Mouse (Mus musculus) midbrain, embryonic 14.5 days (tissue): ENCODE measurements around the gene Tpgs1. TPM values are rescaled to one million over a fixed set of nuclear protein-coding genes. Genes with fewer than 3 reads are reported as not detected.

Experiments used
- ATAC-seq: fragments of 200-750 bp; cut with Nextera tagmentation; 2 replicates; pipeline ENCODE4 v1.8.0; 2017; ENCODE audit warnings: moderate number of reproducible peaks, moderate library complexity; ENCODE audit not compliant: low FRiP score, low TSS enrichment
- DNase-seq: peaks from one replicate; pipeline ENCODE4 v3.0.0-alpha.2; 2015
- H3K27ac ChIP-seq: fragments of 300-500 bp; sonication (generic); replicated peaks from 2 replicates; pipeline ENCODE4 v1.5.1; 2014; ENCODE audit warnings: mild to moderate bottlenecking, low read depth, low read length, moderate library complexity
- H3K27me3 ChIP-seq: fragments of 300-500 bp; sonication (generic); 2 replicates; pipeline ENCODE4 v1.6.1; 2014; ENCODE audit warnings: low read length, control low read depth, mixed read lengths; ENCODE audit not compliant: control insufficient read depth, insufficient read depth
- H3K36me3 ChIP-seq: fragments of 300-500 bp; sonication (generic); 2 replicates; pipeline ENCODE4 v1.6.1; 2014; ENCODE audit warnings: low read length, control low read depth; ENCODE audit not compliant: control insufficient read depth, insufficient read depth
- H3K4me1 ChIP-seq: fragments of 300-500 bp; sonication (generic); 2 replicates; pipeline ENCODE4 v1.6.1; 2014; ENCODE audit warnings: mild to moderate bottlenecking, antibody characterized with exemption, low read length, control low read depth; ENCODE audit not compliant: control insufficient read depth, insufficient read depth
- H3K4me2 ChIP-seq: fragments of 300-500 bp; sonication (generic); 2 replicates; pipeline ENCODE4 v1.6.1; 2014; ENCODE audit warnings: mild to moderate bottlenecking, low read length, moderate library complexity
- H3K4me3 ChIP-seq: fragments of 300-500 bp; sonication (generic); replicated peaks from 2 replicates; pipeline ENCODE4 v1.5.1; 2014; ENCODE audit warnings: low read depth, low read length
- H3K9ac ChIP-seq: fragments of 300-500 bp; sonication (generic); replicated peaks from 2 replicates; pipeline ENCODE4 v1.6.1; 2014; ENCODE audit warnings: mild to moderate bottlenecking, low read length, moderate library complexity
- H3K9me3 ChIP-seq: fragments of 300-500 bp; sonication (generic); 2 replicates; pipeline ENCODE4 v1.6.1; 2016; ENCODE audit warnings: low read length, control low read depth, mixed read lengths; ENCODE audit not compliant: control insufficient read depth
- WGBS: fragments of 180-500 bp; shearing (Covaris S2); extraction: QIAGEN DNeasy Blood & Tissue Kit; methylation state at CpG from one replicate; pipeline ENCODE4 v1.1.7; 2014; 5-methylcytosine and 5-hydroxymethylcytosine counted together
- polyA plus RNA-seq: library from polyadenylated mRNA; unstranded; fragments of >200 nt; fragmentation: Nextera tagmentation; extraction: Ambion mirVana; gene quantifications from 2 replicates; pipeline ENCODE4 v1.2.1, GENCODE M21; 2014

The Tpgs1 gene
- polyA plus RNA-seq, 1 experiment from 2014 or later: 94.4 TPM

GRCm38 (mm10) chr10:79693580-79694378 is 24.6 kb downstream of the Tpgs1 start:
- Histone ChIP-seq H3K36me3 (peaks cover 6% of the 10 kb centered on the region), H3K4me1 (no peaks in the 10 kb centered on the region), H3K4me3 (no peak overlapping the region), H3K9me3 (no peaks in the 10 kb centered on the region), H3K27me3 (no peaks in the 10 kb centered on the region), H3K27ac (no peak overlapping the region), H3K9ac (no peak overlapping the region), H3K4me2 (no peak overlapping the region)
- ATAC-seq (no peak), DNase-seq (no peak)
- 79% methylated on average over 12 of the region's 12 CpGs for WGBS

GRCm38 (mm10) chr10:79694379-79694655 is 25.1 kb downstream of the Tpgs1 start:
- Histone ChIP-seq H3K4me1 (no peaks in the 10 kb centered on the region), H3K9ac (no peak overlapping the region), H3K9me3 (no peaks in the 10 kb centered on the region), H3K27ac (no peak overlapping the region), H3K4me3 (no peak overlapping the region), H3K27me3 (no peaks in the 10 kb centered on the region), H3K36me3 (peaks cover under 1% of the 10 kb centered on the region), H3K4me2 (no peak overlapping the region)
- DNase-seq (no peak), ATAC-seq (no peak)
- 90% methylated on average over 6 of the region's 6 CpGs for WGBS

GRCm38 (mm10) chr10:79695231-79696128 is 26.3 kb downstream of the Tpgs1 start:
- 72% methylated on average over 13 of the region's 13 CpGs for WGBS
- Histone ChIP-seq H3K4me3 (no peak overlapping the region), H3K9ac (no peak overlapping the region), H3K4me1 (no peaks in the 10 kb centered on the region), H3K27ac (no peak overlapping the region), H3K9me3 (no peaks in the 10 kb centered on the region), H3K4me2 (no peak overlapping the region), H3K27me3 (no peaks in the 10 kb centered on the region), H3K36me3 (no peaks in the 10 kb centered on the region)
- DNase-seq (peak; percentile 75), ATAC-seq (no peak)

- Histone ChIP-seq H3K4me1 (no peaks in the 10 kb centered on the region), H3K27me3 (no peaks in the 10 kb centered on the region), H3K4me3 (no peak overlapping the region), H3K4me2 (no peak overlapping the region), H3K27ac (no peak overlapping the region), H3K9ac (no peak overlapping the region), H3K36me3 (no peaks in the 10 kb centered on the region), H3K9me3 (no peaks in the 10 kb centered on the region)
- WGBS: 71% methylated on average over 9 of the region's 9 CpGs
- no peak for DNase-seq
- ATAC-seq: no peak
These were observed 27.0 kb downstream of the Tpgs1 start for GRCm38 (mm10) chr10:79696129-79696651.

- Histone ChIP-seq H3K27ac (no peak overlapping the region), H3K27me3 (no peaks in the 10 kb centered on the region), H3K9ac (no peak overlapping the region), H3K9me3 (no peaks in the 10 kb centered on the region), H3K4me1 (no peaks in the 10 kb centered on the region), H3K36me3 (no peaks in the 10 kb centered on the region), H3K4me2 (no peak overlapping the region), H3K4me3 (no peak overlapping the region)
- DNase-seq: no peak
- ATAC-seq: no peak
- 87% methylated on average over 6 of the region's 6 CpGs for WGBS
These were observed 28.7 kb downstream of the Tpgs1 start for GRCm38 (mm10) chr10:79697916-79698315.

GRCm38 (mm10) chr10:79698459-79698858 is 29.3 kb downstream of the Tpgs1 start:
- Histone ChIP-seq H3K27me3 (no peaks in the 10 kb centered on the region), H3K36me3 (no peaks in the 10 kb centered on the region), H3K4me2 (no peak overlapping the region), H3K9me3 (no peaks in the 10 kb centered on the region), H3K4me3 (no peak overlapping the region), H3K4me1 (no peaks in the 10 kb centered on the region), H3K9ac (no peak overlapping the region), H3K27ac (no peak overlapping the region)
- DNase-seq (no peak), ATAC-seq (no peak)
- WGBS: 93% methylated on average over 6 of the region's 6 CpGs

- no peak for DNase-seq
- Histone ChIP-seq H3K9ac (no peak overlapping the region), H3K27me3 (no peaks in the 10 kb centered on the region), H3K4me3 (no peak overlapping the region), H3K4me2 (no peak overlapping the region), H3K9me3 (no peaks in the 10 kb centered on the region), H3K27ac (no peak overlapping the region), H3K4me1 (peaks cover 9% of the 10 kb centered on the region), H3K36me3 (no peaks in the 10 kb centered on the region)
- 60% methylated on average over 7 of the region's 7 CpGs for WGBS
- ATAC-seq: no peak
These were observed 31.5 kb downstream of the Tpgs1 start for GRCm38 (mm10) chr10:79700676-79701075.

- Histone ChIP-seq H3K4me3 (no peak overlapping the region), H3K9me3 (no peaks in the 10 kb centered on the region), H3K4me1 (peaks cover 18% of the 10 kb centered on the region), H3K9ac (no peak overlapping the region), H3K36me3 (no peaks in the 10 kb centered on the region), H3K27me3 (no peaks in the 10 kb centered on the region), H3K27ac (no peak overlapping the region), H3K4me2 (no peak overlapping the region)
- WGBS: 70% methylated on average over 10 of the region's 10 CpGs
- DNase-seq (no peak), ATAC-seq (no peak)
These were observed 32.4 kb downstream of the Tpgs1 start for GRCm38 (mm10) chr10:79701443-79702129.
